Mouse (Mus musculus) fat pad, adult 2 months (tissue): ENCODE data around the gene Olfr1438-ps1.
"Not testable (repeated sequence)": the region's sequence is repeated elsewhere in the genome, so short reads cannot be mapped to it uniquely, and the experiment has no call there.

Source experiments
- DNase-seq: peaks from one replicate; pipeline ENCODE4 v3.0.0-alpha.2; 2011; ENCODE audit warnings: low read depth, low spot score; ENCODE audit errors: extremely low read depth

Gene Olfr1438-ps1

DNA sequence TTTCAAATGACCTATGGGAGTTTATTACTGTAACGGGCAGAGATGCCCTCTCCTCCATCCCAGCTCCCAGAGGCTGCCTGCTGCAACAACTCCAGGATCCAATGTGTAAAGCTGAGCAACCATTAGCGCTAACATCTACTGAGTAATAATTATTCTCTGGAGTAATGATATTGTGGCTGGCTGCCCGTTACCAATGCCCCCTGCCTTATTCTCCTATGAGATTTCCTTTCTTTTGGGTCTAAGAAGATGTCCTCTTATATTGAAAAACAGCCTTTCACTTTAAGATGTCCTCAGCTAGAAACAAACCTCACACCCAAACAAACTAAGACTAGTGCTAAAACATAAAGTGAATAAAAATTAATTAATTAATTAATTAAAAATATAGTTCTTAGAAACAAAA is at the start of gene Olfr1438-ps1:
TSS of gene Olfr1438-ps1 (minus strand) at position 101 of the 400 bp plus-strand sequence.
- no peak for DNase-seq

GRCm38 (mm10) chr19:12374465-12375025 is 38.8 kb upstream of the Olfr1438-ps1 start:
- no peak for DNase-seq

- DNase-seq: no peak
Observed at GRCm38 (mm10) chr19:12373004-12373403, 37.3 kb upstream of the Olfr1438-ps1 start.

DNA sequence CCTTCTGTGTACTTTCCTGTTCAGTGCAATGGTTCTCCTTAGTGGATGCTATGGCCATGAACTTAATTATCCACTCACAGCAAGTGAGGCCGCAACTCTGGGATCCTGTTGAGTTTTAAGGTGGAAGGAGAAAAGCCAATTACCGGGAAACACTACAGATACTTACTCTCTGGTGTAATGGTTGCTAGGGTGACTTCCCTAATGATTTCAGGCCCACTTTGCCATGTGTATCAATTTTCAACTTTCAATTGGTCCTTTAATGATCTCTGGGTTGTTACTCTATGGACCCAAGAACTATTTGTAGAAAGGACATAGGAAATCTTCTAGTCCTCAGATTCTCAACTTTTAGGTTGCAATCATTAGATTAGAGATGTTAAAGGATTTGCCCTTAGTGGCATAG is 10.7 kb downstream of the Olfr1438-ps1 start, which contains the start of gene Olfr1437:
TSS of gene Olfr1437 (minus strand) at position 101 of the 400 bp plus-strand sequence.
- no peak for DNase-seq

GRCm38 (mm10) chr19:12299030-12299429 is 36.7 kb downstream of the Olfr1438-ps1 start, which contains the start of gene Olfr1436:
Gene Olfr1436 (minus strand): TSS chr19:12299130.
- not testable (repeated sequence) for DNase-seq

DNA sequence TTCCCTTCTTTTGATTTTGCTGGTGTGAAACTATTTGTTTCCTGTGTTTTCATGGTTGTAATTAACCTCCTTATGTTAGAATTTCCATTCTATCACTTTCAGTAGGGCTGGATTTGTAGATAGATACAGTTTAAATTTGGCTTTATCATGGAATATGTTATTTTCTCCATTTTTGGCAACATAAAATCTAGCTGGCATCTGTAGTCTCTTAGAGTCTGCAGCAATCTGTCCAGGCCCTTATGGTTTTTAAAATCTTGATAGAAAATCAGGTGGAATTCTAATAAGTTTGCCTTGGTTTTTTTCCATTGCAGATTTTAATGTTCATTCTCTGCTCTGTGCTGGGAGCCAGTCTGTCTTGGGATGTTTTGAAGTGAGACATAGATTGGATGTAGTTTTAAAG is 42.7 kb downstream of the Olfr1438-ps1 start:
- no peak for DNase-seq

GRCm38 (mm10) chr19:12279554-12279953 is 56.2 kb downstream of the Olfr1438-ps1 start, which contains the start of gene Olfr1434:
Gene Olfr1434 (plus strand): TSS chr19:12279854.
- no peak for DNase-seq
